Mouse (Mus musculus) hematopoietic stem cell, adult 5-6 weeks (primary cell): ENCODE data around the gene Trafd1. TPM values are rescaled to one million over a fixed set of nuclear protein-coding genes. Genes with fewer than 3 reads are reported as not detected.

Experiments
- ATAC-seq, 2 experiments: fragments of 125-278 bp in 1 of 2; replicated peaks in 1 of 2; 2 replicates each; pipeline ENCODE4 v1.8.0; 2016 to 2017; ENCODE audit warnings: inconsistent platforms in 2 of 2, mild to moderate bottlenecking in 2 of 2, moderate number of reproducible peaks in 2 of 2, low read depth in 1 of 2, moderate TSS enrichment in 1 of 2; ENCODE audit not compliant: low FRiP score in 2 of 2, poor library complexity in 2 of 2, severe bottlenecking in 2 of 2, insufficient read depth in 1 of 2, low TSS enrichment in 1 of 2
- total RNA-seq: library from RNA; stranded (forward); fragments of 172-1452, 232-1000 nt; gene quantifications from 2 replicates; pipeline ENCODE4 v1.2.3, GENCODE M21; 2017

Gene Trafd1
- 50.9 and 62.7 TPM in 2 replicates for total RNA-seq

GRCm38 (mm10) chr5:121385461-121386119, at the start of gene Trafd1:
Trafd1 (minus strand) TSS chr5:121385632.
- ATAC-seq, result peak; percentile 96 to 97

DNA sequence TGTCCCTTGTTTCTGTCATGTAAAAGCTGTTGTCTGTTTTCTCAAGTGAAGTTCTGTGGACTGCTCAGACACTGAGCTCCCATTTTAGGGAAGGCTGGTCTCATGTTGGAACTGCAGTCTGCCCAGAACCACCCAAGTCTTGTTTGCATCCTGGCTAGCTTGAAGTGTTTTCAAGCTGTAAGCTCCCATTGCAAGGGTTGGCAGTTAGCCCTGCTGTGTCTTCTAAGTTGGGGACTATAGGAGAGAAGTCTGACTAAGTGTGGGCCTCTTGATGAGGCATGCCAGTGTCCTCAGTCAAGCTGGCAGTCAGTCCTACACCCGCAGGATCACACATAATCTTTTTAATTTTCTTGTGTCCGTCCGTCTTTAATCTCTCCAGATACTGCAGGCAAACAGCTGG, 43.5 kb upstream of the Trafd1 start:
- no peak for ATAC-seq

DNA sequence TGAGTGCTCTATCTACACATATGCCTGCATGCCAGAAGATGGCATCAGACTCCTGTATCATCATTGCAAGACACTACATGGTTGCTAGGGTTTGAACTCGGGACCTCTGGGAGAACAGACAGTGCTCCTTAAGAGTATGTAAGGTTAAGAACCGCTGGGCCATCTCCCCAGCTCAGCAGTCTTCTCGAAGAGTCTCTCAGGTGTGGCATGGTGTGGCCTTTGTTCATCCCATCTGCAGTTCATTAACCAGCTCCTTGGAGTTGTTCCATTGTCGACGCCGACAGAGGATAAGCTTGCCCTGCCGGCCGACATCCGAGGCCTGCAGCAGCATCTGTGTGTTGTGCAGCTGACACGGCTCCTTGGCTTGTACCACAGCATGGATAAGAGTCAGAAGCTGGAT, 37.9 kb upstream of the Trafd1 start:
- ATAC-seq, result no peak

DNA sequence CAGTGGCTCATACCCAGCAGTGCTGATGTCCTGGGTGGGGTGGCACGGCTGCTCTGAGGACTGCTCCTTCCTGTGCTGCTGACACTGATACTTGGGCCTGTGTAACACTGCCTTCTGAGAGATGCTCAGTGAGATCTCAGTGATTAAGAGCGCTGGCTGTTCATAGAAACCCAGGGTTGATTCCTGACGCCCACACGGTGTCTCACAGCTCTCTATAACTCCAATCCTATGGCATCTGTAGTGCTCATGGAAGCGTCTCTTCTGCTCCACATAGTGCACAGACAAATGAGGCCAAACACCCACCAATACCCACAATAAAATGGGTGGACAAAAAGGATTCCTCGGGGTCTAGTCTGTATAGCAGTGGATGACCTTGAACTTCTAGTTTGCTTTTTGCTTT, 37.4 kb upstream of the Trafd1 start:
- ATAC-seq, result no peak

DNA sequence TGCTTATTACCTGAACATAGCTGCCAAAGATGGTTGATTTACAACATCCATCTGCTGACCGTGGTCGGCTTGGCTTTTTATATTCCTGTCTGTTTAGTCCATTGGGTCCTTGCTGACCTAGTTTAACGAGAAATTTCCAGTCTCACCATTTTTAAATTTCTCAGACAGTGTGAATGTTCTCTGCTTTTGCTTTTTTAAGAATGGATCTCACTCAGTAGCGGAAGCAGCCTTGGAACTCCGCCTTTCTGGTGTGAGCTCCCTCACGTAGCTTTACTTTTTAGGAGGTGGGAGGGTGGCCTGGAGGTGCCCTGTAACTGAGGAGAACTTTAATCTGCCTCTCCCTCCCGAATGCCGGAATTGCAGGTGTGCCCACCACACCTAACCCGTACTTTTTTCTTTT, 35.3 kb upstream of the Trafd1 start:
- ATAC-seq, result no peak

DNA sequence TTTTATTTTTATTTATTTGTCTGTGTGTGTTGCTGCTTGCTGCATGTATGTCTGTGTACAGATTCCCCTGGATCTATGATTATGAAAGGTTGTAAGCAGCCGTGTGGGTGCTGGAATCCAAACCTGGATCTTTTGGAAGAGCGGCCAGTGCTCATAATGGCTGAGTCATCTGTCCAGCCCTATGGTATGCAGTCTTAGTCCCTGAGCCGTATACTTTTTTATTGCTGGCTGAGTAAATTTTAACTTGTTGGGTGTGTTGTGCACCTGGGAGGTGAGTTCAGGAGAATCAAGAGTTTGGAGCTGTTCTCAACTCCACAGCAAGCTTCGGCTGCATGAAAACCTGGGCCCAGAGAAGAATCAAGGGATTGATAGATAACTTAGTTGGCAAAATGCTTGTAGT, 25.5 kb upstream of the Trafd1 start:
- no peak for ATAC-seq

GRCm38 (mm10) chr5:121407856-121408255, 22.4 kb upstream of the Trafd1 start:
- ATAC-seq, result no peak

DNA sequence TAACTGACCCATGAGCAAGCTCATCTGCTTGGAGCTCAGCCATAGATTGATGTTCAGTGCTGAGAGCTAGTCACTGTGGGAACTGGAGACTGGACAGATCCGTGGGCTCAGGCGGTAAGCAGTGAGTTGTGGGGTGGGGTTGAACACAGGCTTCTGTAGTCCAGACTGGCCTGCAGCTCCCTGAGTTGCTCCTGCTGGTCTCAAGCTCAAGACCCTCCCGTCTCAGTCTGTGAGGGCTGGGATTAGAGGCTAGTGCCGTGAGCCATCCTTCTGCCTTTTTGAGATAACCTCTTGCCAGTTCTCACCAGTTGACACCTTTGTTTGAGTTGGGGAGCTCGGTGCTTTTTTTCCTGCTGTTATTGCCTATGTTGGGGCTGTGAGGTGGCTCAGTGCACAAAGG, 15.4 kb upstream of the Trafd1 start:
- no peak for ATAC-seq

GRCm38 (mm10) chr5:121400064-121400463, 14.6 kb upstream of the Trafd1 start:
- ATAC-seq, result no peak

GRCm38 (mm10) chr5:121399540-121399939, 14.1 kb upstream of the Trafd1 start:
- no peak for ATAC-seq

GRCm38 (mm10) chr5:121398965-121399462, 13.6 kb upstream of the Trafd1 start:
- no peak for ATAC-seq

DNA sequence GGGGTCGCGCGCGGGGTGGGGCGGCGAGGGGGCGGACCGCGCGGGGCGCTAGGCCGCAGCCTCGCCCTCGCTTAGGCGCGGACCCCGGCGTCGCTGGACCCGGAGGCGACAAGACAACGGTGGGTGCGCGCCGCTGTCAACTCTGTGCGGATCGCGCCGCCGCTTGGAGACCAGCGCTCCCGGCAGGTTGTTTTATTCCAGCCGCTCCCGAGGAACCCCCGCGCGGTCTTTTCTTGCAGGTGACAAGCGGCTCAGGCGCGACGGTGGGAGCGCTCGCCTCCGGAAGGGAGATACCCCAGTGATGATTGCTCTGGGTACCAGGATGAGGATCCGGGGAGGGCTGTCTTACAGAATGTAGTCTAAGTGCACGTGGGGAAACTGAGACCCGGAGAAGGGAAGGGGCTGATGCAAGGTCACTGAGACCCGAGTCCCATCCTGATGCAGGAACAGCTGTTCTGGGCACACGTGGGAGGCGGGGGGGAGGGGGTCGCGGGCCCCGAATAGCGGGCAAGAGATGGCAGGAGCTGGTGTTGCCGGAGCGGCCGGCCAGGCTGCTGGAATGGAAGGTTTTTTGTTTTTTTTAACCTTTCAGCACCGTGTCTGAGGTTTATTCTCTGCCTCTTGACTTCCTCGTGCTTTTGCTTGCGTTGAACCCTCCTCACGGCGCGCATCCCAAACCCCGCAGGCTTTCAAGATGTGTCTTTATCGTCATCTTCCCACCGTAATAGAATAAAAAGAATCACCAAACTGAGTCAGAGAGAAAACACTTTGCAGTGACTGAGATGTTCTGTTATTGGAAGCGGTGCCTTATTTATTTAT, 12.9 kb upstream of the Trafd1 start:
- ATAC-seq, result 0 out of 4 replicates have a peak, but pooled peaks of 1 of the 2 experiments have one; percentile 10

DNA sequence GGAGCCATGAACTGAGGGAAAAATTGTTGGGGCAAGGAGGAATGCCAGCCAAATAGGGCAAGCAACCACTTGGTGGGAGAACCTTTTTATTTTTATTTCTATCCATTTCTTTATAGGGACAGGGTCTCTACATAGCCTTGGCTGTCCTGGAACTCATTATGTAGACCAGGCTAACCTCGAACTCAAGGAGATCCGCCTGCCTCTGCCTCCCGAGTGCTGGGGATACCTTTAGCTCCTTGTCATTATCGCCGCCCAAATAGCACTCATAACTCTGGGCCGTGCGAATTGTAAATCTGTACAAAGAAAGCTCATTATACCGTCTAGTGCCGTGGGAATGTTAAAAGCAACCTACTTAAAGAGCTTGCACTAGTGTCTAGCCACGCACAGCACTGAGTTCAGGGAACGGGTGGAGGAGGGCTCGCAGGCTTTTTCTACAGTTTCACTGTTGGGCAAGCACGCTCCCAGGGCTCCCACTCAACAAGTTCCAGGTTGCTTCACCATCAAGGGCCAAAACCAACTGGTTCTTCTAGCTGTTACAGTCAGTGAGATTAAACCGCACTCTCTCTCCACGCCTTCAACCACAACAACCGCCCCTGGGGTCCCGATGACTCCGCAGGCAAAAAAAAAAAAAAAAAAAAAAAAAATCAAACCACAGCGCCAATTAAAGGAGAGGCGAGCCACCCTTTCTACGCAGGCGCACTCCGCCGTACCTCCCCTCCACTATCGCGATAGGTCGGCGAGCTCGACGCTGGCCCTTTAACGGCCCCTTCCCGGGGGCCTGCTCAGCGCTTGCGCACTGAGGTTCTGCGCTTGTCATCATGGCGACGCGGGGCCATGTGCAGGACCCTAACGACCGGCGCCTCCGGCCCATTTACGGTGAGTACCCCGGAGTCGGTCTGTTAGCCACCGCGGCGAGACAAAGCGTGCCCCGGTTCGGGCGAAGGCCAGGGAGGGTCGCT, 12.0 kb upstream of the Trafd1 start, which contains the start of gene Naa25:
Gene Naa25 (plus strand): TSS at position 750 of the 959 bp plus-strand sequence.
- peak; percentile 91 to 93 for ATAC-seq

- no peak for ATAC-seq
These were observed 10.2 kb upstream of the Trafd1 start for GRCm38 (mm10) chr5:121395621-121396020.

DNA sequence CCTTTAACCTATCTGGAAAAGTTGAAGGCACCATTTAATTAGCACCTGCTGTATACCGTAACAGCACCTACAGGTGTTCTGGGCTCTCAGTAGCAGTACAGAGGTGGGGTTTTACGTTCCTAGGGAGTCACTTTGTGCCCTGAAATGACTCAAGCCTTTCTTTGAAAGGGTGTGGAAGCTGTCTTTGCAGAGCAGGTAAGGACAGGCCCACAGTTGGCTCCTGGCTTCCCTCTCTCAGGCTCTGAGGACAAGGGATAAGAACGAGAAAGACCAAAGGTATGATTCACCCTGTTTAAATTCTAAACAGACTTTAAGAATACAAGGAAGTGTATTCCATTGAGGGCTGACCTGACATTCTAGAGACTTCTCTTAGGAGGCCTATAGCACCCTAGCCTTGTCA, 8.0 kb upstream of the Trafd1 start:
- ATAC-seq, result no peak

- no peak; a peak in 2 of 4 replicates for ATAC-seq
These were observed 7.4 kb upstream of the Trafd1 start for GRCm38 (mm10) chr5:121392667-121393380.

DNA sequence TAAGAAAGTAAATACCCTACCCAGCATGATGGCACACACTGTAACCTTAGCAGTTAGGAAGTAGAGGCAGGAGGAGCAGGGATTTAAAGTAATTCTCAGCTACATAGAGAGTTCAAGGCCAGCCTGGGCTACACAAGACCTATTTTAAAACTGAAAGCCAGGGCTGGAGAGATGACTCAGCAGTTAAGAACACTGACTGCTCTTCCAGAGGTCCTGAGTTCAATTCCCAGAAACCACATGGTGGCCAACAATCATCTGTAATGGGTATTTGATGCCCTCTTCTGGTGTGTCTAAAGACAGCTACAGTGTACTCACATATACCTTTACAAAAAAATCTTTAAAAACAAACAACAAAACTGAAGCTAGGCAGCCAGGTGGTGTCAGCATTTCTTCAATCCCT, 4.3 kb upstream of the Trafd1 start:
- ATAC-seq, result no peak
